Mouse (Mus musculus) bone marrow macrophage, adult 2 months (primary cell): ENCODE measurements around the gene H2-D1. TPM values are rescaled to one million over a fixed set of nuclear protein-coding genes. Genes with fewer than 3 reads are reported as not detected.

Source experiments
- H3K27ac ChIP-seq: 2 replicates; pipeline ENCODE4 v1.5.1; 2012; ENCODE audit warnings: low read depth, low read length; ENCODE audit not compliant: insufficient read depth
- H3K4me1 ChIP-seq: 2 replicates; pipeline ENCODE4 v1.6.1; 2012; ENCODE audit warnings: low read length; ENCODE audit not compliant: control insufficient read depth, insufficient read depth
- H3K4me3 ChIP-seq: 2 replicates; pipeline ENCODE4 v1.5.1; 2012; ENCODE audit warnings: mild to moderate bottlenecking, low read length, moderate library complexity; ENCODE audit not compliant: insufficient read depth
- CTCF ChIP-seq: IDR thresholded peaks from 2 replicates; pipeline ENCODE4 v1.5.1; 2012; ENCODE audit warnings: low read depth, mild to moderate bottlenecking, low read length, moderate library complexity
- POLR2A ChIP-seq: IDR thresholded peaks from 2 replicates; pipeline ENCODE4 v1.6.1; 2012; ENCODE audit warnings: mild to moderate bottlenecking, low read depth, low read length, borderline replicate concordance
- polyA plus RNA-seq: library from polyadenylated mRNA; stranded (reverse); fragments of >200 nt; gene quantifications from 2 replicates; pipeline ENCODE4 v1.2.4, GENCODE M21; 2012; ENCODE audit not compliant: missing spikeins, insufficient read depth, insufficient read length

H2-D1 gene
- polyA plus RNA-seq, 1 experiment, result 2,856 TPM

DNA sequence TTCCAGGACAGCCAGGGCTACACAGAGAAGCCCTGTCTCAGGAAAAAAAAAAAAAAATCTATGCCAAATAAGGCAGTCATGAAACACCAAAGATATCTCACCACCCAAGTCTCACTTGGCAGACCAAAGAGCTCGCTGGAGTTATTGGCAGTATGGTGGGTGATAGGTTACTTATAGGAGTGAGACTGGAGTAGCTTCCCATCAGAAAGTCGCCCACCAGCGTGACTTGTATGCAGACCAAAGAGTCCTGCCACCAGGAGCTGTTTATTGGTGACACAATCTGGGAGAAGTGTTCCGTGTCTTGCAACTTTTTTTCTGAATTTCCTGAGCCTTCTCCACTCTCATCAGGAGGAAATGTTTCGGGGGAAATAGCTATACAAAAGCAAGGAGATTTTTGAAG is 22.8 kb upstream of the H2-D1 start:
- TF ChIP-seq CTCF, result no peak
- TF ChIP-seq POLR2A, result no peak
- peak overlapping the region; percentile 92; the same call in 1 of the 2 replicates for H3K27ac ChIP-seq

DNA sequence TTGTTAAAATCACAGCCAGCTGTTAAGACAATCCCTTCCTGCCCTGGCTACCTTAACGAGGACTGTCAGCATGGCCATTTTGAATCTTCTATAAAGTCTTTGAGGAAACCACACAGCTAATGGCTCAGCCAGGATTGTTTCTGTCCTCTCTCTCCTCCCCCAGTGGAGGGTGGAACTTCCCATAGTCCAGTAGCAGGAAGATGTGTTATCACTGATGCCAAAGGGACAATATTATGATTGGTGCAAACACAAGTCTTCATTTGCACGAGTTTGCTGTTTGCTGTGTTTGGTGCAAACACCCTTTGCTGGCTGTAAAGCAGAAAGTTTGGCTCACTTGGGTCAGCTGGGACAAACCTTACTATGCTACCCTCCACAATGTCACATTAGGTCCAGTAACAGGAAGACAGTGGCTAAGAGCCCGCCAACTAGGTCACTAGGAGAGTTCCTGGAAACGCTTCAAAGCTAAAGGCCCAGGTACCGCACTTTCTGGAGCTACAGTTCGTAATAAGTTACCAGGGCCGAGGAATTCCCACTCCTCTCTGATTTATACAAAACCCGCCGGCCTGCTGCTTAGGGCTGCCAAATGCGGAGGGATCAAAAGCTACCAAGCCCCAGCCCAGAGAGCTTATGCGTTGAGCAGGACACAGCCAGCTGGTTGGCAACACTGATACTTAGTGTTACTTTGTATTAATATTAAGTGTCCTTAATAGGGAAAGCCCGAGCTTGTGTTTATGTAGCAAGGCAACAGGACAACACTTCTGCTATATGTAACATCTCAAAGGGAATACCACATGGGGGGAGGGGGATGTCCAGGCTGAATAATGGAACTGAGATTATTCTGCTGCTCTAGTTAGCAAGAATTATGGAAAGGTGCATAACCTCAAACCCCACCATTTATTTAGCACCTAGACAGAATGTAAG is 21.9 kb upstream of the H2-D1 start:
- TF ChIP-seq POLR2A, result no peak
- no peak for TF ChIP-seq CTCF
- Histone ChIP-seq H3K27ac (peak overlapping the region; percentile 92), H3K4me1 (peaks cover 30% of the 10 kb centered on the region), H3K4me3 (peak overlapping the region; percentile 40)

More for the DNA sequence above, 22.8 kb upstream of the H2-D1 start:
- Histone ChIP-seq H3K4me1 (peaks cover 21% of the 10 kb centered on the region), H3K4me3 (no peak overlapping the region)

DNA sequence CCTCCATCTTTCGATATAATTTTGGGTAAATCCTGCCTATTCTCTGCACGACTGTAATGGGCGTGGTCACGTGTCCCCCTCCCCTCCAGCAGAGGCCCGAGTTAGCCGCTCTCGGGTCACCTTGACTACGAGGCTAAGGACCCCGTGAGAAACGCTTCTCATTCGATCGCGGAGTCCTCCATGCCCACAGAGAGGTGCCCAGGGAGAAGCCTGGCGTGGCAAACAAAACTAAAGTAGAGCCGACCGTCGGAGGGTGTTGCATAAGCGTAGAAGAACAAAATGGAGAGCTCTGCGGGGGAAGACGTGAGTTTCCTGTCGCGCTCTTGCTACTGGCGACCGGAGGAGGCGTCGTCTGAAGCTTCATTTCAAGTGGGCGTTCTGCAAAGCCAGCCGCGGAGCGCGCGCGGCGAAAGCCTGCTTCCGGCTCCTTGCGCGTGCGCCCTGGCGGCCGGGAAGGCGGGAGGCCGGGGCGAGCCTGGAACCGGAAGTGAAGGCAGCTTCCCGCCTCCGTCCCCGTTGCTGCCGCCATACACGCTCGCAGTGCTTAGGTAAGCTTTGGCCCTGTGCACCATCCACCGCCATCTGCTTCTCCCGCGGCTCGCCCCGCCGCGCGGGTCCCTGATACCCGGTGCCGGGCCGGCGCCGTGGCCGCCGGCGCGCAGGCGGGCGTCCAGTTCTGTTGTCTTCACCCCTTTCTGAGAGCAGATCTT is 21.1 kb upstream of the H2-D1 start, which contains the start of gene Ddx39b:
Gene Ddx39b (plus strand): TSS at position 442 of the 710 bp plus-strand sequence.
- 0 out of 2 replicates have a peak, but pooled peaks have one; percentile 53 for TF ChIP-seq POLR2A
- no peak for TF ChIP-seq CTCF
- peaks cover 37% of the 10 kb centered on the region for H3K4me1 ChIP-seq
- H3K27ac ChIP-seq, result peak within 1 kb of the TSS; percentile 92
- peak within 1 kb of the TSS; percentile 71 for H3K4me3 ChIP-seq

DNA sequence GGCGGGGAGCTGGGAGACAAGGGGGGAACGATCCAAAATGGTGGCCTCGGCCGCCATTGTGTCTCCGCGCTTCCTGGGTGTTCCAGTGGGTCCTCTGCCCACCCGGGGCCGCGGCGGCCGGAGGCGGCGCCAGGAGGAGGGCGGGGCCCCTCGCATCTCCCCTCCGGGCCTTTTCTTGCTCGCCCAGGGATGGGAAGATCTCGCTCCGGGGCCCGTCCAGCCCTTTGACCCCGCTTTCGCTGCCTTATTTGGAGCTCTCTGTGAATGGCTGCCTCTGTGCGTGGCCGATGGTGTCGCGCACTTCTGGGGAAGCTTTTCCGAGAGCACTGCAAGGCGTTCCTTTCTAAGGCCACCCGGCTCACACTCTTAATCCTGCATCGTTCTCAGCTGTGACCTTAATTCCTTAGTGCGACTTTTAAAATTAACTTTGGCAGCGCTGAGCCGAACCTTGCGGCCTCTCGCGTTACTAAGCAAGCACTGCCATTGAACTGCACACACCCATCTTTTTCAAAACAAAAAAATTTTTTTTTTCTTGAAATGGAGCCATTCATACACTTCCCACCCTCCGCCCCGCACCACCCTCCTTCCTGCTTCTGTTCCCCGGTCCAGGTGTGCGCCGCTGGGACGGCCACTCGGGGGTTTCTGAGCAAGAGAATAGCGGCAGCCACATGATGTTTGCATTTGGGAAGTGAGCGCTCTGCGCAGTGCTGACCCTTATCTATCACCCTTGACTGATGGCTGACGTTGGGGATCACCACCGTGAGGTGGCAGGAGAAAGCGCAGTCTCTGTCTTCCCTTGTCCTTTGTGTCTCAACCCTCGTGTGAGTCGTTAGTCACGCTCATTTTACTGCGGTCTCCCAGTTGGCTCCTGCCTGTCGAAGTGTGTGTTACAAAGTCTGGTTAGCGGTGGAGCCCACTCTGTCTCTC is 20.3 kb upstream of the H2-D1 start:
- peaks cover 44% of the 10 kb centered on the region for H3K4me1 ChIP-seq
- H3K4me3 ChIP-seq, result peak overlapping the region; percentile 71
- TF ChIP-seq CTCF (peak; percentile 20; the same call in 1 of the 2 replicates), POLR2A (no peak)
- peak overlapping the region; percentile 92 for H3K27ac ChIP-seq

DNA sequence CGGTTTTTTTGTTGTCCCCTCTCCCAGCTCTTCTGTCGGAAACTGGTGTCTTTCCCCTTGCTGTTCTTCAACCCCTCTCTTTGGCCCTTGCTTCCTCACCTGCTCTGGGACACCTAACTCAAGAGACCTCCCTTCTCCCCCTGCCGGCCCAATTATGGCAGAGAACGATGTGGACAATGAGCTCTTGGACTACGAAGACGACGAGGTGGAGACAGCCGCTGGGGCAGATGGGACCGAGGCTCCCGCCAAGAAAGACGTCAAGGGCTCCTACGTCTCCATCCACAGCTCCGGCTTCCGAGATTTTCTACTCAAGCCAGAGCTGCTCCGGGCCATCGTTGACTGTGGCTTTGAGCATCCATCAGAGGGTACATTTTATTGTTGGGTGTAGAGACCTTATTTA is 19.4 kb upstream of the H2-D1 start:
- TF ChIP-seq POLR2A, result no peak
- TF ChIP-seq CTCF, result no peak
- peak overlapping the region; percentile 71 for H3K4me3 ChIP-seq
- H3K27ac ChIP-seq, result peak overlapping the region; percentile 92
- peaks cover 44% of the 10 kb centered on the region for H3K4me1 ChIP-seq

DNA sequence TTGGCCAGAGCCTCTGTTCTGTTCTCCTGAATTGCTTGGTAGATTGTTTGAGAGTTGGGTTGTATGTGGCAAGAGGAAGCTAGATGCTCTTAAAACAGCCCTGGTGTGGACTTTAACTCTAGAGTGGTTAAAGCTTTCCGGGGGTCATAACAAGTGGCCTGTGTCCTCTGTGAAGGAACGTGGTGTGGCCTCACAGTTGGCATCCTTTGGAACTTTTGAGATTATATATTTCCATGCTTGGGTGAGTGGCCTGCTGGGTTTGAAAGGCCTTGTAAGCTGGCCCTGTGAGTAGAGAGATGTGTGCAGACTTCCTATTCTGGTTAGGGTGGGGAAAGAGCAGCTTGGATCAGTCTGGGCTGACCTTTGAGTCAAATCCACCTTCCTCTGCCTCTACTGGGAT is 17.5 kb upstream of the H2-D1 start:
- peaks cover 40% of the 10 kb centered on the region for H3K4me1 ChIP-seq
- 0 out of 2 replicates have a peak overlapping the region, but pooled peaks have one; percentile 2 for H3K4me3 ChIP-seq
- H3K27ac ChIP-seq, result 0 out of 2 replicates have a peak overlapping the region, but pooled peaks have one; percentile 17
- TF ChIP-seq CTCF (no peak), POLR2A (no peak)

DNA sequence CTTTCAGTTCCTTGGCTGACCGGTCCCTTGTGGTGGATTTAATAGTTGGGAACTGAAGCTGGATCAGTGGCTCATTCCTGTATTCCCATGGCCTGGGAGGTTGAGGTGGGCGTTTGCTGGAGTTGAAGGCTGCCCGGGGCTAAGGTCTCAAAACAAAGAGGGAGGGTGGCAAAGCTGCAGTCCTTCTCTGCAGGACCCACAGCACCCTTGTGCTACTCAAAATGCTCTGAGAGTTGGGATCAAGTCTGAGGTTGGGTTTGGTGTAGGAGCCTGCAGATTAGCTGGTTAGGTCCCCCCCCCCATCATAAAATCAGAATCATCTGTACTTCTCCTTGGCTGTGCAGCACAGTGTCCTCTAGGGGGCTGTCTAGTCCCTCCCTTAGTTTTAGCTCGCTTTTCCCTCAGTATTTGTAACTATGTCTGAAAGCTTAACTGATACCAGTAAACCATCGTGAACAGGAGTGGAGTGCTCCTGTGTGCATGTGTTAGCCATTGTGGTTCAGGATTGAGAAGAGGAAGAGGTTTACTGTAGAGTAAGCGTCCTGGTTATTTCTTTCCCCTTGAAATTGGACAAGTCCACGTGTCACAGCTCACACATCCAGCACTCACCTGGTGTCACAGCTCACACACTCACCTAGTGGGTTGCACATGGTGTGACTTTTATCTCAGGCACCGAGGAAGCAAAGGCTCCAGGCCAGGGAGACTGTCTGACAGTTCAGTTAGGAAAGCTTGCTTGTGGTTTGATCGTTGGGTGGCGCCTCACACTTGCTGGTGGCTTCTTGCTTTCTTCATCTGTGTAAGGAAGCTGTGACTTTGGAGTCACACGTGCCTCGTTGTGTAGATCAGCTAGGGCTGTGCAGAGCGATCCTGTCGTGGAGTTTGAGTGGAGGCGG is 16.6 kb upstream of the H2-D1 start:
- Histone ChIP-seq H3K27ac (no peak overlapping the region), H3K4me1 (peaks cover 30% of the 10 kb centered on the region), H3K4me3 (no peak overlapping the region)
- TF ChIP-seq CTCF (no peak), POLR2A (no peak)

DNA sequence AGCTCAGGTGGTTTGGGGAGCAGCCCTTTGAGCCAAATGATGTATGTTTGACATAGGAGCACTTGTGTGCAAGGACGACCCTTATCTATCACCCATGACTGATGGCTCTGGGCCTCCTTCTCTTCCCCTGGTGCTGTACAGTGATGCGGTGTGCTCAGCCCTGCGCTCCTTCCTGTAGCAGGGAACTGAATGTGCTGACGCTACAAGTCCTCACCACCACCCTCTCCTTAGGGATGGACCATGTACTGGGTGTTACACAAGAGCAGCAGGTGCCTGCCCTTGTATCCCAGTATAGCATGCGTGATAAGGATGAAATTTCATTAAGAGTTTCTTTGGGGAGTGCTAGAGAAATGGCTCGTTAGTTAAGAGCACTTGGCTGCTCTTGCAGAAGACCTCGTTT is 15.4 kb upstream of the H2-D1 start:
- peaks cover 30% of the 10 kb centered on the region for H3K4me1 ChIP-seq
- H3K27ac ChIP-seq, result no peak overlapping the region
- no peak overlapping the region for H3K4me3 ChIP-seq
- TF ChIP-seq POLR2A (no peak), CTCF (no peak)

DNA sequence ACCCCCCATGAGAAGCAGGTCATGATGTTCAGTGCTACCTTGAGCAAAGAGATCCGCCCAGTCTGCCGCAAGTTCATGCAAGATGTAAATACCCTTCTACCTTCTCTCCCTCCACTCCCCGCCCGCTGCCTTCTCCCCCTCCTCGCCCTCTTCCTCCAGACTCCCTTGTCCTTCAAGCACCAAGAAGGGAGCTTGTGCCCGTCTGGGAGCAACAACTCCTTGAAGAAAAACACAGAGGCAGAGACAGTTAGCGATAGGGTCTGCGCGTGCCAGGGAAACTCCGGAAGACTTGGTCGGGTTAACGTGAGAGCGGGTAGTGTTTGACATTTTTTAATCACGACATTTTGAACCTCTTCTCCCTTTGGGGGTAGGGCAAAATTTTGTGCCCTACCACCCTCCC is 13.5 kb upstream of the H2-D1 start:
- no peak overlapping the region for H3K4me3 ChIP-seq
- TF ChIP-seq CTCF, result no peak
- no peak for TF ChIP-seq POLR2A
- H3K27ac ChIP-seq, result no peak overlapping the region
- peaks cover 30% of the 10 kb centered on the region for H3K4me1 ChIP-seq
